Mouse (Mus musculus) heart, adult 18-20 months (tissue): ENCODE measurements around the gene Psmb2. TPM values are rescaled to one million over a fixed set of nuclear protein-coding genes. Genes with fewer than 3 reads are reported as not detected.

Source experiments
- DNase-seq, 2 experiments: peaks; one replicate each; pipeline ENCODE4 v3.0.0; 2021 to 2022; ENCODE audit warnings: mixed read lengths in 1 of 2
- long read RNA-seq, 2 experiments: library from polyadenylated mRNA; stranded (forward); transcript quantifications; one replicate each; pipeline ENCODE4 v2.0.0; 2021
- total RNA-seq, 2 experiments: library from RNA; stranded (reverse); gene quantifications; 2 replicates each; pipeline ENCODE4 v1.2.3; 2021

Gene Psmb2
- total RNA-seq = 100 to 1,000 TPM; 123 to 131 TPM
- long read RNA-seq, experiment 1, transcript Psmb2-201 (6 exons, 859 nt) = major isoform, 220 of 222 reads
- long read RNA-seq, experiment 1, partial matches to known transcripts = 0 of 222 reads
- long read RNA-seq, experiment 1, other reads (novel, unspliced or antisense) = 2 of 222 reads
- long read RNA-seq, experiment 2, transcript Psmb2-201 (6 exons, 859 nt) = major isoform, 116 of 118 reads
- long read RNA-seq, experiment 2, partial matches to known transcripts = 2 of 118 reads
- long read RNA-seq, experiment 2, other reads (novel, unspliced or antisense) = 0 of 118 reads

DNA sequence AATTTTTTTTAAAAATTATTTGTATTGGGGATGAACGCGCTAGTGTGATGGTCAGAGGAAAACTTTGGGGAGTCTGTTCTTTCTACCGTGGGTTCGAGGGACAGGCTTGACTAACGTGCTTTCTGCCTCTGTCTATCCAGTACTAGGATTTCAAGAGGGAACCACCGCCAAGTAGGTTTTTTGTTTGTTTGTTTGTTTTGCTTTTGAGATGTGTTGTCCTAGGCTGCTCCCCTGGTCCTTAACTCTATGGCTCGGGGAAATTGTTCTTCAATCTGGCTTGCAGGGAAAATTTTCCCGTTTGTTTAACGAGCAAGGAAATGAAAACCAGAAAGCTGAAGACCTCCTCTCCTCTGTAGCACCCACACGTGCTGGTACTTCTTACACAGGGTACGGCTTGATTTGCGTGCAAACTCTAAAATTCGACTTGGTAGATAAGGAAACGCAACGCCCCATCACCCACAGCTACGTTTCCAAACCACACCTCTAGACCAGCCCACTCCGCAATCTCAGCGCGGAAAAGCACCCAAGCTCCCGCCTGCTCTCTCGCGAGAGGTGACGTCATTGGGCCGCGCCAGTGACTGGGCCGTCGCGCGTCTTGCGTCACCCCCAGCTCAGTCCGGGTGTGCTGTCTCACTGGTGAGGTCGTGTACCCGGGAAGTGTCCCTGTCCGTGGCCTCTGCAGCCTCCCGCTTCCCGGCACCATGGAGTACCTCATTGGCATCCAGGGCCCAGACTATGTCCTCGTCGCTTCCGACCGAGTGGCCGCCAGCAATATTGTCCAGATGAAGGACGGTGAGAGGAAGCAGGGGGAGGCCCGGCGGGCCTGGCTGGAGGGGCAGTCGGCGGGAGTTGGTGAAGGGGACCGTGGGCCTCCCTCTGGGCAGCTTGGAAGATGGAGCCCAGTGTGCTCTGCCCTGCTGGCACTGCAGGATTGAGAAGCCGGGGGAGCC is at the start of gene Psmb2:
Gene Psmb2 (plus strand): TSS at position 577 of the 950 bp plus-strand sequence.
- peak; percentile 98 to 100 for DNase-seq

DNA sequence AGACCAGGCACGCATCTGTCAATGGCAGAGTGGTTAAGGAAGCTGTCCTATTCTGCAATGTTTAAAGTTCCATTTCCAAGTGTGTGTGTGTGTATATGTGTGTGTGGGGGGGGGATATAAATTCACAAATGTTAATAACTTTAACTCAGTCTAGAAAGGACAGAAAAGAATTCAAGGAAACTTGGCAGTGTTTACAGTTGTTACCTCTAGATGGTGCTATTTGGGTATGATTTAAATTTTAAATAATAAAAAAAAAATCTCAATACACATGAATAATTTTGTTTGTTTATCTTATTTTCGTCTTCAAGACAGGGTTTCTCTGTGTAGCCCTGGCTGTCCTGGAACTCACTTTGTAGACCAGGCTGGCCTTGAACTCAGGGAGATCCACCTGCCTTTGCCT is 45.5 kb upstream of the Psmb2 start:
- no peak for DNase-seq

DNA sequence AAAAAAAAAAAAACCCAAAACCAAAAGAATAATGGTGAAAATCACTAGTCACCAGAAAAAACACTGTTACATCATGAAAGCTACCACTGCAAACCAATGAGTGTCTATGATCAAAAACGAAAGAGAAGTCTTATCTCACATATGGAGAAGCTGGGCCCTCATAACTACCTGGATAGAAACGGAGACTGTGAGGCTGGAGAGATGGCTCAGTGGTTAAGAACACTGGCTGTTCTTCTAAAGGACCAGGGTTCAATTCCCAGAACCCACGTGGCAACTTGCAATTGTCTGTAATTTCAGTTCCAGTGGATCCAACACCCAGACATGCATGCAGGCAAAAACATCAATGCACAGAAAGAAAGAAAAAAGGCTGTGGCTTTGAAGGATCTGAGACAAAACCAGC is 44.8 kb upstream of the Psmb2 start:
- DNase-seq = no peak

DNA sequence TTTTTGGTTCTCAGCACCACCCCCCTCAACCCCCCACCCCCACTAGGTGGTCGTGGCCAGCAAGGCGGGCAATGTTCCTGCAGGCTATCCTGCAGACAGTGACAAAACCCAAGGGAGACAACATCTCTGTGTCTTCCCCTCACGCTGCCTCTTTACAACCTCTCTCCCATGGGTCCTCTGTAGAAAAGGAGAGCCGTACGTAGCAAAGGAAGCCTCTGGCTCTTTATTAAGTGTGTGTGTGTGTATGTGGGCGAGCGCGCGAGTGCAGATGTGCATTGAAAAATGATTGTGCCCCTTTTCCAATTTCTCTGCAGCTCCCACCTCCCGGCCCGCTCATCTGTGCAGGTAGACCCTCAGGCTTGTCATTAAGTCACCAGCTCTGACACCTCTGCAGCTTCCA is 41.1 kb upstream of the Psmb2 start:
- no peak for DNase-seq

DNA sequence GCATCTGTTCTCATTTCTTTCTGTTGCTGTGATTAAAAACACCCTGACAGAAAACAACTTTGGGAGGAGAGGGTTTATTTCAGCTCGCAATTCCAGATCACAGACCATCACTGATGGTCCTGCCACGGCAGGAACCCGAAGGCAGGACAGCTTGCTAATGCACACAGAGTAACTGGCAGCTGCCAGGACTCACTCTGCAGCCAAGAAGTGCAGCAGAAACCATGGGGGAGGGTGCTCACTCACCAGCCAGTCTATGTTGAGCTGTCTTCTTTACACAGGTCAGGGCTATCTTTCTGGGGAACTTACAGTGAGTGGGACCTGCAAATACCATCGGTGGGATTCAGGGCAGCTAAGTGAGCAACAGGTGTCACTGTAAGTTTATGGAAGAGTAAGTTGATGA is 40.0 kb upstream of the Psmb2 start:
- DNase-seq = no peak

DNA sequence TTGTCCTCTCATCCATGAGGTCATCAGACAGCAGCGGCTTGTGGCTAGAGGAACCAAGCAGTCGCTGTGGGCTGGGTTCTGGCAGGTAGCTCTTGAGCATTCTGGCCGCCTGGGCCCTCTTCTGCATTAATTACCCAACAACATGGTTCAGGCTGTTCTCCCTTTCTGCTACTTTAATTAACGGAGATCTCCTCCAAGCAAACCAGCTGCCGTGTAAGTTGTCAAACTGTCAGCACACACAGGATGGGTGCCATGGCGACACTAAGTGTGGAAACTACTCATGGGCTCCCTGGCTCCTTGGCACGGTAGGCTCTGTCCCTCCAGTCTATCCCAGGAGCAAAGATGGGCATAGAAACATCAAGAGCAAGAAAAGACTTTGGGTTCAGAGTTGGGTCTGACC is 38.1 kb upstream of the Psmb2 start:
- DNase-seq = no peak

DNA sequence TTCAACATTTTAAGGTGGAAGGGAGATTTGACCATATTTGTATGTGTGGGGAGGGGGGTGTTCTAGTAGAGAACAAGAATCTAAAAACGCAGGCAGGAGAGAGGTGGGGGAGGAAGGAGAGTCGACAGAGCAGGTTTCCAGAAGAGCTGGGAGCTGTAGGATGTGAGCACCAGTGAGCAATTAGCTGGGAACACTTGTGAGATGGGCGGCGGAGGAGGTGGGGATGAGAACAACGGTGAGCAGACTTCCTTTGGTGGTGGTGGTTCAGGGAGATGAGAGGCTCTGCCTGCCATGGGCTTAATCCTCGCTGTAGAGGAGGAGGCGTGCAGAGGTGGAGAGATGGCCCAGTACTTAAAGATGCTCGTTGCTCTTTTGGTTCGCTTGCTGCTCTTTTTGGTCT is 35.5 kb upstream of the Psmb2 start:
- DNase-seq = no peak

DNA sequence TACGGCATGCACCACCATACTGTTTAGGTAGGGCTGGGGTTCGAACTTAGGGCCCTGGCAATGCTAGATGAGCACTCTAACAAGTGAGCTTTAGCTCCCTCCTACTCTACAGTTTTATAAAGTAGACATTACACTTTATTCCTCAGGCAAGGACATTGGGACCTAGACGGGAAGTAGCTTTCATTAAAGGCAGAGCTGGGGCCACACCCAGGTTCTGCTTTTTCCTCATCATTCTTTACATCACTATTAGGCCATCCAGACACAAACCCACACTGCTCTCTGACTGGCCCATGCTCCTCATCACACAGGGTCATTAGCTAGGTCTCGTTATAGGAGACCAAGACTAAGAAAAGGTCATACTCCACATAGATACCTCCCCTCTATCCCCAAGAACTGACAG is 33.6 kb upstream of the Psmb2 start:
- DNase-seq = no peak

DNA sequence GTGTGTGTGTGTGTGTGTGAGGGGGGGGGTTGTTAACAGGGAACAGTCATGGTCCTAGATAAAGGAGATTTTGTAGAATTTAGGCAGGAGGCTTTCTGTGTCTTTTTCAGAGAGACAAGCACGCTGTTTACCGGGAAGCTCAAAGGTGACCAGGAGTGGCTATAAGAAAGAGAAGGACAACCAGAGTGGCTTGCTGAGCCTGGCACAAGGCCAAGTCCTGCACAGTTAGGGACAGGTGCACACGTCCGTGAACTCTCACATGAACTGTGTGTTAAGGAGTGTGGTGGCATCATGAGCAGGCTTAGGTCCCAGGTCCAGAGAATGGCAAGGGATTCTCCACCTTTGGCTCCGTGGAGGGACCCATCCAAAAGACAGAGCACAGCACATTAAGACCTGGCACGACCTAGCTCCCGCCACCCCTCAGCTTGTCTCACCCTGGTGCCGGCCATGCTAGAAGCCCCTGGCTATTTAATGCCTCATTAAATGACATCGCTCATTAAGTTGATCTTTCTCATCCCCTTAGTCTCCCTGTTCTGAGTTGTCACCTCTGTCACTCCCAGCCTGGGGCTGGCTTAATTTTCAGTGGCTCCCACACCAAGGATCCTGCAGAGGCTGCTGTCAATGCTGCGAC is 33.0 kb upstream of the Psmb2 start:
- DNase-seq = no peak

DNA sequence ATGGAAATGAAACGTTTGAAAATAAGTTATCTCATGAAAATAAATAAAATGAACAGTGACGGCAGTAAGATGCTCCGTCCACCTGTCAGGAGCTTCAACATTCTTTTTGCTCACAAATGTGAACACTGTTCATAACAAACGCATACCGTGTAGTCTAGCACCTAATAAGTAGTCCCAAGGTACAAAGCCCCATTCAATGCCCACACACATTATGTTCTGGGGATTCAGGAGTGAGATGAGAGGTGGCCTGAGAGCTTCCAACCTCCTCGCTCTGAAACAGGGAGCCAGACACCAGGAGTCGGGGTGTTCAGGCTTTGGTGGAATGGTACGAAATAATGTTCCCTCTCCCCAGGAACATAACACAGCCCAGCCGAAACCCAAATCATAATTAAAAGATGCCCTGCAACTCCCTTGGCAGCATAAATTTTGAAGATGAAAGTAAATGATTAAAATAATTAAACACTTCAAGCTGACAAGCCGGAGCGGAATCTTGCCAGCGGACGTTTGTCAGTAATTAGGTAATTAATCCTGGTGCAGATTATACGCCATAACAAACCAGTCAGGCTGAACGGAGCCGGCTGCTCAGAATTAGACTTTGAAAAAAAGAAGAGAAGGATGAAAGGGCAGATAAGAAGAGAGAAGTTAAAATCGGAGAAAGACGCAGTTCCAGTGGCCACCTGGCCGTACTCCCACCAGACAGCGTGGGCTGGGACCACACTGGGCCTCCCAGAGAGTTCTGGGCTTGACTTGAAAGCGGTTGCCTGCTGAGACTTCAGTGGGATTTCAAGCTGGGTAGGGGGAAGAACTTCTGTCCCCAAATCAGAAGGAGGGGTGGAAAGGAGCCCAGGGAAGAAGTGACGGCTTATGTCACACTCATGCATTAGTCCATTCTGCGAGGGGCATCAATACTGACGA is 29.2 kb upstream of the Psmb2 start:
- DNase-seq = no peak

DNA sequence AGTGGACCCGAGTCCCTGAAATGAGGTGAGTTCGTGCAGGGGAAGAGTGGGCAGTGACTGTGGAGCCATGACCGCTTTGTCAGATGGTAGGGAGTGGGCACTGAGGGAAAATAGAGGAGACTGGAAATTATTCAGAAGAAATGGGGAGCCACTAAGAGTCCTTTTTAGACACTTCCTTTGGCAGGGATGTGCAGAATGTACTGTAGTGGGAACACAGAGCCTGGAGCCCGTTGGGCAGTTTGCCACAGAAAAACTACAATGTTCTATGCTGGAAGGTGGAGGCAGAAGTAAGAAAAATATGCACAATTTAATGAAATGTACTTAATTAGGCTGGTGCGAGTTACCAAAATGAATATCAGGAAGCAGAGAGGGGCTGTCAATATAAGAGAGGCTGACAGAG is 24.3 kb upstream of the Psmb2 start:
- DNase-seq = no peak

DNA sequence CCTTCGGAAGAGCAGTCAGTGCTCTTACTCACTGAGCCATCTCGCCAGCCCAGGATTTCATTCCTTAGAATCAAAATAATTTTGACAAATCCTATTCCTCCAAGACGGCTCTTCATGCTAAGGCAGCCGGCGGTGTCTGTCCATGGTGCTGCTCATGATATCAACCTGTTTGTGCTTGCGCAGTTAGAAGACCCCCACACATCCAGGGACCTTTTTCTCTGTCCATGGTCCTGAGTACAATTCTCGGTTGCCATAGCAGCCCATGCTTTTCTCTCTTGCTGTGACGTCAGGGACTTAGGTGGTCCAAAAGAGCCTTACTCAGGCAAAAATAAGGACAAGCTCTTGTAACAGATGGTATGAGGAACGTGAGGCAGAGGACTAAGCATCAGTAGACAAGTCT is 22.1 kb upstream of the Psmb2 start:
- no peak for DNase-seq

DNA sequence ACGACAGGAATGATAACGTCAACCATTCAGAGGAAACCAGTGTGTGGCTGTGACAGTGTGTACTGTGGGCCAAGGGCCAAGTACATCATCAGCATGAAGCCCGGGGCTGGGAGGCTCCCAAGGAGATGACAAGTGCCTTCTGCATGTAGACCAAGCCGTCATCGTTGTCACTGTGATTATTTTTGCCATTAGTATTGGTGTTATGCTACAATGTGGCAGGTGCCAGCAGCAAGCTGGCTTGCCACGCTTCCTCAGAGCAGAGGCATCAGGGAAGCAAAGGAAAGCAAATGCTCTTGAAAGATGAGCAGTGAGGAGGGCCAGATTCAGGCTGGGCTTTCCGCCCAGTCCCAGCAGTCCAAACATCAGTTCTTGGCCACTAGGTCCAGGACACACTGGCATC is 16.2 kb upstream of the Psmb2 start:
- no peak for DNase-seq

DNA sequence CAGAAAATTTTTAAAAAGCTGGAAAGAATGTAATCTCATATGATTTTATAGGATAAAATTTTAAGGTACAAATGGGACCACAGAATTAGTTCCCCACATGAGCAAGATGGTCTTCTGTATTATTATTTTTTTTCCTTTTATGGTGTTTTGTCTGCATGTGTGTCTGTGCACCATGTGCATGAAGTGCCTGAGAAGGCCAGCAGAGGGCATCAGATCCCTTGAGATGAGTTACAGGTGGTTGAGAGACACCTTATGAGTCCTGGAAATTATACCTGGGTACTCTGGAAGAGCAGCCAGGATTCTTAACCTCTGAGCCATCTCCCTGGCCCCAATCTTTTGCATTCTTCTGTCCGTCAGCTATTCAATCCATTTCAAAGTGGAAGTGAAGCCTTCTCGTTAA is 10.4 kb upstream of the Psmb2 start:
- no peak for DNase-seq

DNA sequence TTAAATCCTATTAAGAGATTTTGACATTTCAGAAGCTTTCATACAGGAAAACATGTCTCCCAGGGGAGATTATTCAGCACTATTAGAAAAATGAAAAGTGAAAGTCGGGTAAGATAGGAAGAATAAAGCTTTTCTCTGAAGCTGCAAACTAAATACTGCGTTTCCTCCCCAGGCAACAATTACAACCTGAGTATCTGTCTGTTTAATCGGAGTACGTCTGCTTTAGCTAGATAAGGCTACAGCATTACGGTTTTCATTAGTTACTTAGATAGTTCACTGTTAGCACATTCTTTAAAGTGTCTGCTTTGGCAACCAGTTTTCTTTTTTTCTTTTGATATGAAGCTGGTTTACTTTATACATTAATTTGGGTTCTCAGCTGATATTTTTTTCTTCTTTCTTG is 4.9 kb downstream of the Psmb2 start:
- no peak for DNase-seq

DNA sequence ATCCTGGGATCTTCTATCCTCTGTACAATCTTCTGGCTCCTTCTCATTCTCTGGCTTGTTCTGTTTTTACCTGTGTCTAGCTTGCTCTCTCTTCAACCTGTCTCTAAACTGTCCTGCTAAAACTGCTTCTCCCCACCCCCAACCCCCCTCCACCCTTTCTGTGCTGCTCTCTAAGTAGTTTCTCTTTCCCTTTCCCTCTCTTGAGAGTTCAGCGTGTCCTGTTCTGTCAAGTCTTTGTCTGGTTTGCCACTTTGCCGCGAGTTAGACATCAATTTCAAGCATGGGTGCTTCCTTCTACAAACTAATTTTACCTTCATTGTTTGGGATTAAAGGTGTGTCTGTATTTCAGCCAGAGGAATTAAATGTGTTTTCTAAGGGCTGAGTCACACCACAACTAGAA is 5.7 kb downstream of the Psmb2 start:
- no peak for DNase-seq

DNA sequence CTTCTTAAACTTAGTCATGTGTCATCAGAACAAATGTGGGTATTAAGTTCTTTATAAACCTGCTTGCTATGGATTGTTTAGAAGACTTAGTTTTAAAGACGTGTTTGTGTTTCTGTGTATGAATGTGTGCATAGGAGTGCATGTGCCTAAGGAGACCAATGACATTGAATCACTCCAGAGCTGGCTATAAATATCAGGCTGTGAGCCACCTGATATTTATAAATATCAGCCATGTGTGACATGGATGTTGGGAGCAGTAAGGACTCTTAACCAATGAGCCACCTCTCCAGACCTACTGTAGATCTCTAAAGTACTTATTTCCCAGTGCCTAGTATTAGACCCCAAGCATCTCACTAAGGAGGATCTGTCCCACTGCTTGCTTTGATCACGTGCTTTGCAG is 12.0 kb downstream of the Psmb2 start:
- DNase-seq = peak; percentile 17 to 38

DNA sequence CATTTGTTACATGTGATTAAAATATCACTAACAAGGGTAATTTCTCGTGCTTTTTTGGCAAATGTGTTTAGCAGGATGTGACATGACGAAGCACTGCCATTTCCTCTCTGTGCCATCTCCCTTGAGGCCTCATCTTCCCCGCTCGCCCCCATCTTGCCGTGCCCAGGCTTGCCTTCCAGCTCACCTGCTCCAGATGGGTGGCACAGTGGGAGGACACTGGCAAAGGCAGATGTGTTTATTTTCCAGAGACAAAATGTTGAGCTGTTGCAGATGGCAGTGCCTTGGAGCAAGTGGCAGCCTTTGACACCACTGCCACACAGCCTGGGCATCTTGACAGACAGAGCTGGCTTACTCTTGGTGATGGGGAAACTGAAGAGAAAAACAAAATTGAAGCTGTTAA is 15.6 kb downstream of the Psmb2 start:
- no peak for DNase-seq

DNA sequence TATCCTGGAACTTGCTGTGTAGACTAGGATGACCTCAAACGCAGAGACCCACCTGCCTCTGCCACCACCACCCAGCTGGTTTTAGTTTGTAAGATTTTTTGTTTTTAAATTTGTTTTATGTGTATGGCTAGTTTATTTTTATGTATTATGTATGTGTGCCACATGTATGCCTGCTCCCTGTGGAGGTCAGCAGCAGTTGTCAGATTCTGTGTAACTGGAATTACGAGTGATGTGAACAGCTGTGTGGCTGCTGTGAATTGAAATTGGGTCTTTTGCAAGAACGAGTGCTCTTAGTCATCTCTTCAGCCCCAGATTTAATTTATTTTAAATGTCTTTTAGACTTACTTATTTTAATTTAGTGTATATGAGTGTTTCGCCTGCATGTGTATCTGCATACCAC is 19.5 kb downstream of the Psmb2 start:
- no peak for DNase-seq

DNA sequence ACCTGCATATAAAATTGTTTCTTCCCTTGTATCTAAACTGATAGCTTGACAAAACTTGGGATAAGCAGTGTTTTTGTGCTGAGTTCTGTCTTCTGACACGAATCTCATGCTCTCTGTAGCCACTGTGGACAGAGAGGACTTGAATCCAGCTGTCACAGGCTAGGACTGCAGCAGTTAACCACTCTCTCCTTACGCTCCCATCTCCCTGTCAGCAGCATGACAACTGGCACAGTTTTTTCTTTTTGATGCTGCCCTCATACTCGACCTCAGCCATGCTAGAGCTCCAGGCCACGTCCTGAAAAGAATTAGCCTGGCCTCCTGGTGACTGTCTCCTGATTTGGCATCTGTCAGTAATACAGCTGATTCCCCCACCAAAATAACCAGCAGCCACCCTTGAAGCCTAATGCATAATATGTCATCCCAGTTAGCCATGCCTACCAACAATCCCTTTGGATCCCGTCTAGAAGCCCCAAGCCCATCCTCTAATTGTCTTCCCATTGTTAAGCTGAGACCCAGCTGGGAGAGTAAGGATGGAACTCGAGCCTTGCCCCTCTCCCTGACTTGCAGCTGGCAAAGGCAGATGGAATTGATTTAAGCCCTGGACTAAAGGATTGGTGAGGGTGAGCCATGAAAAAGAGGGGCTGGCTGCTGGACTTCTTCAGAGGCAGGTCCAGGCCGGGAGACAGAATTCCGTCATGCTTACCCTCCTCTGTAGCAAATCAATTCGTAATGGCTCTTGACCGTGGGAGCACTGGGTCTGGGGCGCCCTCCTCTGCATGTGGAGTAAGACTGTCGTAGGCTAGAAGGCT is 29.4 kb downstream of the Psmb2 start:
- DNase-seq = no peak

DNA sequence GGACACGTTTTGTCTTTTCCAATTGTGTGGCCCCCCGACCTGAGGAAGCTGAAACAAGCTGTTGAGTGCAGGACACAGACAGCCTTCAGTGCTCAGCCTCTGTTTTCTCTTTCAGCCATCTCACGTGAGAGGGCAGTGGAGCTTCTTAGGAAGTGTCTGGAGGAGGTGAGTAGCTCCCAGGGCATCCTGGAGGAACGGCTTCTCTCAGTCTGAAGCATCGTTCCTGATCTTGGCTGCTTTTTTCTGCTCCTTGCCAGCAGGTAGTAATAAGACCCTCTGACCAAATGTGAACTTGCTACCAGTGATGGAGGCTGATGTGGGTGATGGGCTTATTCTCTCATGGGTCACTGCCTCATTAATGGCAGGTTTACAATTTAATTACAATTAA is 30.0 kb downstream of the Psmb2 start:
- DNase-seq = no peak
